Mouse (Mus musculus) heart, embryonic 12.5 days (tissue): Measurements from ENCODE around the gene Marco. TPM values are rescaled to one million over a fixed set of nuclear protein-coding genes. Genes with fewer than 3 reads are reported as not detected.

Experiments
- ATAC-seq: fragments of 200-750 bp; cut with Nextera tagmentation; 2 replicates; pipeline ENCODE4 v1.8.0; 2017; ENCODE audit warnings: moderate TSS enrichment, moderate library complexity; ENCODE audit not compliant: insufficient number of reproducible peaks, low FRiP score
- H3K27ac ChIP-seq: fragments of 300-500 bp; sonication (generic); 2 replicates; pipeline ENCODE4 v1.5.1; 2016; ENCODE audit warnings: mild to moderate bottlenecking, moderate library complexity; ENCODE audit not compliant: poor library complexity, severe bottlenecking
- H3K27me3 ChIP-seq: fragments of 300-500 bp; sonication (generic); replicated peaks from 2 replicates; pipeline ENCODE4 v1.6.1; 2016; ENCODE audit warnings: mild to moderate bottlenecking, moderate library complexity
- H3K36me3 ChIP-seq: fragments of 300-500 bp; sonication (generic); 2 replicates; pipeline ENCODE4 v1.6.1; 2016; ENCODE audit warnings: mild to moderate bottlenecking, moderate library complexity
- H3K4me1 ChIP-seq: fragments of 300-500 bp; sonication (generic); replicated peaks from 2 replicates; pipeline ENCODE4 v1.6.1; 2016; ENCODE audit warnings: mild to moderate bottlenecking
- H3K4me2 ChIP-seq: fragments of 300-500 bp; sonication (generic); 2 replicates; pipeline ENCODE4 v1.6.1; 2016; ENCODE audit warnings: mild to moderate bottlenecking, moderate library complexity
- H3K4me3 ChIP-seq: fragments of 300-500 bp; sonication (generic); 2 replicates; pipeline ENCODE4 v1.5.1; 2016; ENCODE audit warnings: mild to moderate bottlenecking
- H3K9ac ChIP-seq: fragments of 300-500 bp; sonication (generic); 2 replicates; pipeline ENCODE4 v1.6.1; 2016; ENCODE audit warnings: mild to moderate bottlenecking, moderate library complexity
- H3K9me3 ChIP-seq: fragments of 300-500 bp; sonication (generic); replicated peaks from 2 replicates; pipeline ENCODE4 v1.6.1; 2016; ENCODE audit warnings: mild to moderate bottlenecking, moderate library complexity
- WGBS: fragments of 180-500 bp; shearing (Covaris S2); methylation state at CpG from one replicate; pipeline ENCODE4 v1.1.7; 2016; 5-methylcytosine and 5-hydroxymethylcytosine counted together
- polyA plus RNA-seq: library from polyadenylated mRNA; unstranded; fragments of >200 nt; fragmentation: Nextera tagmentation; extraction: Ambion mirVana; gene quantifications from 2 replicates; pipeline ENCODE4 v1.2.1, GENCODE M21; 2016

Gene Marco
- polyA plus RNA-seq, 1 experiment from 2014 or later = not detected

- no peaks in the 10 kb centered on the region for H3K27me3 ChIP-seq
- H3K27ac ChIP-seq = no peak overlapping the region
- H3K4me2 ChIP-seq = no peak overlapping the region
- no peaks in the 10 kb centered on the region for H3K4me1 ChIP-seq
- H3K36me3 ChIP-seq = no peaks in the 10 kb centered on the region
- no peak overlapping the region for H3K4me3 ChIP-seq
- H3K9me3 ChIP-seq = no peaks in the 10 kb centered on the region
- no peak for ATAC-seq
- no peak overlapping the region for H3K9ac ChIP-seq
- WGBS = 62% methylated on average over 3 of the region's 3 CpGs
Observed at GRCm38 (mm10) chr1:120443228-120443639, 61.6 kb downstream of the Marco start.

GRCm38 (mm10) chr1:120441587-120441986, 63.2 kb downstream of the Marco start:
- no peak overlapping the region for H3K9ac ChIP-seq
- H3K9me3 ChIP-seq = no peaks in the 10 kb centered on the region
- H3K4me1 ChIP-seq = no peaks in the 10 kb centered on the region
- 32% methylated on average over 2 of the region's 2 CpGs for WGBS
- no peaks in the 10 kb centered on the region for H3K36me3 ChIP-seq
- H3K4me3 ChIP-seq = no peak overlapping the region
- no peak overlapping the region for H3K27ac ChIP-seq
- H3K4me2 ChIP-seq = no peak overlapping the region
- no peaks in the 10 kb centered on the region for H3K27me3 ChIP-seq
- no peak for ATAC-seq

GRCm38 (mm10) chr1:120435591-120435990, 69.2 kb downstream of the Marco start:
- no peaks in the 10 kb centered on the region for H3K36me3 ChIP-seq
- H3K4me2 ChIP-seq = no peak overlapping the region
- 79% methylated on average over 5 of the region's 5 CpGs for WGBS
- no peak overlapping the region for H3K4me3 ChIP-seq
- H3K9me3 ChIP-seq = no peaks in the 10 kb centered on the region
- no peak overlapping the region for H3K9ac ChIP-seq
- no peak for ATAC-seq
- no peaks in the 10 kb centered on the region for H3K4me1 ChIP-seq
- no peak overlapping the region for H3K27ac ChIP-seq
- H3K27me3 ChIP-seq = no peaks in the 10 kb centered on the region

GRCm38 (mm10) chr1:120430171-120430570, 74.7 kb downstream of the Marco start:
- no peaks in the 10 kb centered on the region for H3K36me3 ChIP-seq
- H3K27ac ChIP-seq = no peak overlapping the region
- H3K27me3 ChIP-seq = 0 out of 2 replicates have a peak, but pooled peaks cover 7% of the 10 kb centered on the region
- H3K9me3 ChIP-seq = no peaks in the 10 kb centered on the region
- H3K4me3 ChIP-seq = no peak overlapping the region
- no peak overlapping the region for H3K9ac ChIP-seq
- H3K4me2 ChIP-seq = no peak overlapping the region
- ATAC-seq = no peak
- H3K4me1 ChIP-seq = no peaks in the 10 kb centered on the region
- 61% methylated on average over 5 of the region's 5 CpGs for WGBS

- no peak for ATAC-seq
- H3K9me3 ChIP-seq = no peaks in the 10 kb centered on the region
- WGBS = 58% methylated on average over 8 of the region's 8 CpGs
- no peak overlapping the region for H3K9ac ChIP-seq
- H3K27me3 ChIP-seq = 0 out of 2 replicates have a peak, but pooled peaks cover 7% of the 10 kb centered on the region
- no peak overlapping the region for H3K4me3 ChIP-seq
- H3K27ac ChIP-seq = no peak overlapping the region
- no peak overlapping the region for H3K4me2 ChIP-seq
- H3K36me3 ChIP-seq = no peaks in the 10 kb centered on the region
- H3K4me1 ChIP-seq = no peaks in the 10 kb centered on the region
Observed at GRCm38 (mm10) chr1:120425587-120425986, 79.2 kb downstream of the Marco start.

Other genes starting within 250 kb of the Marco start
- gene Steap3, start 232.3 kb downstream of the Marco start, polyA plus RNA-seq = 14.2 and 16.0 TPM in 2 replicates
- gene C1ql2, start 164.4 kb downstream of the Marco start, polyA plus RNA-seq = not detected in 2 replicates
- 0.06 TPM in 1 of 2 replicates, not detected in the other for gene En1, start 97.4 kb upstream of the Marco start, polyA plus RNA-seq